Mouse (Mus musculus): ENCODE results near the gene Olfr836.
"Not testable (repeated sequence)": the region's sequence is repeated elsewhere in the genome, so short reads cannot be mapped to it uniquely, and the experiment has no call there.

Gene Olfr836

GRCm38 (mm10) chr9:19120082-19120481 lies at the start of gene Olfr836:
Gene Olfr836 (plus strand): TSS chr9:19120382.
- no peak for DNase-seq (ENCODE audit: low spot score)

DNA sequence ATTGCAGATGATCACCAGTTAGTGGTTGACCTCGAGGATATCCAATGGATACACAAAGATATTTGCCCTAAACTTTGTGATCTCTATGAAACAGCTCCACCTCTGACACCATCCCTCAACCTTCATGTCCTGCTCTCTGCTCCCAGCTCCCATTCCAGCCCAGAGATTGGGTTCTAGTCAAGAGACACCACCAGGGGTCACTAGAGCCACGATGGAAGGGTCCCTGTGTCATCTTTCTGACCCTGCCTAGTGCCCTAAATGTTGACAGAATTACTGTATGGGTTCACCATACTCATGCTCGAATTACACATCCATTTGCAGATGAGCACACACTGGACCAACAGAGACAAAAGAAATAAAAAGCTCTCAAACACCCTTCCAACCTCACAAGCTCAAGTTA lies 35.2 kb upstream of the Olfr836 start:
- DNase-seq (ENCODE audit: low spot score), result no peak

DNA sequence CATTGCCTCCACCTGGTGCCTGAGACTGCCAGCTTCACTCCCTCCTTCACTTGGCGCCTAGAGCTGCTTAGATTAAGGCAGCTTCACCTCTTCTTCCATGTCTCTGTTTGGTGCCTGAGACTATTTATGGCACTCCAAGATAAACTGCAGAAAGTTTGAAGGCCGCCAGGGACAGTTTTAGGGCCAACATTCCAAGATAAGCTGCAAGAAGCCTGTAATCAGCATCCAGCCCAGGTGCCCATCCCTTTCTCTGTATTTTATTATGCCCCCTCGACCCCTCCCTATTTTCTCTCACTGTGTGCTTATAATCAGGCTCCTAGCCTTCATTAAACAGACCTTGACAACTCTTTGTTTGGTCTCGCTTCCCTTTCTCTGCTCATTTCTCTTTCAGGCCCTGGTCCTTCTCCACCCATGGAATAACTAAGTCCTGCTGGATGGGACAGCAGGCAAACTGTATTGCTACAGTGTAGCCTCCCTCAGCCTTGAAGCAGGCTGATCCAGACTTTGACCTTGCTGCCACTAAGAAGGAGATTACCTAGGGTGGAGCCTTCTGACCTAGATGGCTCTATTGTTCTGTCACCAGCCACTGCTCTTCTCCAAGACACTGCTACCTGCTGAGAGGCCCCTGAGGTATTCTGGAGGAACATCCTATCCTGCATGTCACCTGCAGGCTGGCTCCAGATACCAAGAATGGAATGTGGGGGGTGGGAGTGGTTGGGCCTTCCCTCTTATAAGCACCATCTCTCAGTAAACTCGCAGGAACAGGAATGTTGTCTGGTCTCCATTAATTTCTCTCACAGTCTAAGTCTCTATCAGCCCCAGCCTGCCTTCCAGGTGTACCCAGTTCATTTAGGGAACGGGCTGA lies 27.1 kb upstream of the Olfr836 start:
- not testable (repeated sequence) for DNase-seq (ENCODE audit: low spot score)

- DNase-seq (ENCODE audit: low spot score), result no peak
Measured at GRCm38 (mm10) chr9:19097286-19097685, 22.9 kb upstream of the Olfr836 start.

GRCm38 (mm10) chr9:19136017-19136416 lies 15.8 kb downstream of the Olfr836 start, which contains the start of gene Olfr837:
Gene Olfr837 (plus strand): TSS chr9:19136317.
- DNase-seq (ENCODE audit: low spot score), result no peak

Data from left cerebral cortex, adult 11 months (tissue).